Mouse (Mus musculus) forebrain, postnatal 0 days (tissue): ENCODE data around the gene Atp9a. TPM values are rescaled to one million over a fixed set of nuclear protein-coding genes. Genes with fewer than 3 reads are reported as not detected.
A peak's percentile ranks its signal among the peaks of the same experiment; 100 is the strongest.

Experiments
- ATAC-seq: fragments of 200-750 bp; cut with Nextera tagmentation; 2 replicates; pipeline ENCODE4 v1.8.0; 2017; ENCODE audit warnings: mild to moderate bottlenecking, moderate library complexity
- DNase-seq: peaks from one replicate; pipeline ENCODE4 v3.0.0-alpha.2; 2015
- H3K27ac ChIP-seq: fragments of 300-500 bp; sonication (generic); 2 replicates; pipeline ENCODE4 v1.5.1; 2014; ENCODE audit warnings: low read depth, mild to moderate bottlenecking, antibody characterized with exemption, low read length, moderate library complexity, mixed read lengths
- H3K27me3 ChIP-seq: fragments of 300-500 bp; sonication (generic); 2 replicates; pipeline ENCODE4 v1.6.1; 2014; ENCODE audit warnings: mild to moderate bottlenecking, low read length, mixed read lengths; ENCODE audit not compliant: insufficient read depth
- H3K36me3 ChIP-seq: fragments of 300-500 bp; sonication (generic); 2 replicates; pipeline ENCODE4 v1.6.1; 2014; ENCODE audit warnings: mild to moderate bottlenecking, moderate library complexity; ENCODE audit not compliant: insufficient read depth
- H3K4me1 ChIP-seq: fragments of 300-500 bp; sonication (generic); 2 replicates; pipeline ENCODE4 v1.6.1; 2014; ENCODE audit warnings: antibody characterized with exemption; ENCODE audit not compliant: insufficient read depth
- H3K4me2 ChIP-seq: fragments of 300-500 bp; sonication (generic); 2 replicates; pipeline ENCODE4 v1.6.1; 2014; ENCODE audit warnings: low read depth, mild to moderate bottlenecking, moderate library complexity
- H3K4me3 ChIP-seq: fragments of 300-500 bp; sonication (generic); 2 replicates; pipeline ENCODE4 v1.5.1; 2014; ENCODE audit warnings: low read depth, low read length, mixed read lengths
- H3K9ac ChIP-seq: fragments of 300-500 bp; sonication (generic); 2 replicates; pipeline ENCODE4 v1.6.1; 2014; ENCODE audit warnings: mild to moderate bottlenecking
- H3K9me3 ChIP-seq: fragments of 300-500 bp; sonication (generic); 2 replicates; pipeline ENCODE4 v1.6.1; 2016; ENCODE audit warnings: low read length
- CTCF ChIP-seq: sonication (generic); IDR thresholded peaks from 2 replicates; pipeline ENCODE4 v1.5.1; 2016; ENCODE audit warnings: antibody characterized with exemption, control low read depth, low read depth
- WGBS: fragments of 180-500 bp; shearing (Covaris S2); extraction: QIAGEN DNeasy Blood & Tissue Kit; methylation state at CpG from one replicate; pipeline ENCODE4 v1.1.7; 2014; 5-methylcytosine and 5-hydroxymethylcytosine counted together
- polyA plus RNA-seq: library from polyadenylated mRNA; unstranded; fragments of >200 nt; fragmentation: Nextera tagmentation; extraction: Ambion mirVana; gene quantifications from 2 replicates; pipeline ENCODE4 v1.2.1, GENCODE M21; 2015
- total RNA-seq: library from RNA; depleted of rRNA; stranded (reverse); fragments of >200 nt; gene quantifications from 2 replicates; pipeline ENCODE4 v1.2.3, GENCODE M21; 2014

Atp9a gene
- total and polyA plus RNA-seq, 2 experiments from 2014 or later: 143 to 497 TPM

DNA sequence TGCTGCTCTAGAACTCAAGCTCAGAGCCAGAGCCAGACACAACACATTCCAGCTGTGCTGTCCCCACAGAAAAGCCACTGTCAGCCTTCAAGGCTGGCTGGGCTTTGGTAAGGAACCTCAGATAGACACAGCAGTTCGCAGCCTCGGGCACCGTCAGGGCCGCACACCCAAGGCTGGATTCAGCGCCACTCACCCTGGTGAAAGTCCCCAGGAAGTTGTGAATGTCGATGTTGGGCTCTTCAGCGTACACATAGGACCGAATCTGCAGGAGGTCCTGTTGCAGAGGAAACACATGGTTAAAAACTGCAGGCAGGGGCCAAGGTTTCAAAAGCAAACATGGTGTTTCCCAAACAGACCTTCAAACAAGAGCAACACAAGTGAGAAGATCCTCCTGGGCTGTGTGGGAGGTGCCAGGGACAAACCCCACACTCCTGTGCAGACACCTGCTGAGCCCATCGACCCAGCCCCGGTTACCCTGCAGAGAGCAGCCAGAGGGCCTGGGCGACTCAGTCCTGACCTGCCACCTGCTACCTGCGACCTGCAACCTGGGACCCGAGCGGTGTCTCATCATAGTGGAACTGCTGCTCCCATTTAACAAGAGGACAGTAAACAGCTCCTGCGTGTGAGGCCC is 58.6 kb downstream of the Atp9a start:
- DNase-seq (no peak), ATAC-seq (no peak)
- Histone ChIP-seq H3K27ac (peak overlapping the region; percentile 50; the same call in 1 of the 2 replicates), H3K4me3 (no peak overlapping the region), H3K9me3 (no peaks in the 10 kb centered on the region), H3K4me1 (peaks cover 5% of the 10 kb centered on the region; the same call in 1 of the 2 replicates), H3K27me3 (no peaks in the 10 kb centered on the region), H3K4me2 (no peak overlapping the region), H3K9ac (no peak overlapping the region), H3K36me3 (peaks cover 37% of the 10 kb centered on the region)
- TF ChIP-seq CTCF: no peak
- 62% methylated on average over 15 of the region's 15 CpGs for WGBS

DNA sequence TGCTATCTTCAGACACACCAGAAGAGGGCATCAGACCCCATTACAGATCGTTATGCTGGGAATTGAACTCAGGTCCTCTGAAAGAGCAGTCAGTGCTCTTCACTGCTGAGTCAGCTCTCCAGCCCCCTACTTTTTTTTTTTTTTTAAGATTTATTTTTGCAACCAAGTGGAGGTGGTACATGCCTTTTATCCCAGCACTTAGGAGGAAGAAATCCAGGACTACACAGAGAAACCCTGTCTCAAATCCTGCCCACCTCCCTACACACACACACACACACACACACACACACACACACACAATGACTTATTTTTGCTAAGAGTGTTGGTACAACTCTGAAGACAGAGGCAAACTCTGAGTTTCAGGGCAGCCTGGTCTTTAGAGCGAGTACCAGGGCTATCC is 59.5 kb downstream of the Atp9a start:
- H3K4me2 ChIP-seq: no peak overlapping the region
- no peak overlapping the region for H3K4me3 ChIP-seq
- TF ChIP-seq CTCF: 0 out of 2 replicates have a peak, but pooled peaks have one; percentile 9
- no peak overlapping the region for H3K9ac ChIP-seq
- H3K4me1 ChIP-seq: peaks cover 7% of the 10 kb centered on the region; the same call in 1 of the 2 replicates
- WGBS: 79% methylated on average over 2 of the region's 2 CpGs
- ATAC-seq: no peak
- DNase-seq: no peak
- H3K27ac ChIP-seq: no peak overlapping the region
- H3K36me3 ChIP-seq: peaks cover 36% of the 10 kb centered on the region
- no peaks in the 10 kb centered on the region for H3K9me3 ChIP-seq
- H3K27me3 ChIP-seq: no peaks in the 10 kb centered on the region

DNA sequence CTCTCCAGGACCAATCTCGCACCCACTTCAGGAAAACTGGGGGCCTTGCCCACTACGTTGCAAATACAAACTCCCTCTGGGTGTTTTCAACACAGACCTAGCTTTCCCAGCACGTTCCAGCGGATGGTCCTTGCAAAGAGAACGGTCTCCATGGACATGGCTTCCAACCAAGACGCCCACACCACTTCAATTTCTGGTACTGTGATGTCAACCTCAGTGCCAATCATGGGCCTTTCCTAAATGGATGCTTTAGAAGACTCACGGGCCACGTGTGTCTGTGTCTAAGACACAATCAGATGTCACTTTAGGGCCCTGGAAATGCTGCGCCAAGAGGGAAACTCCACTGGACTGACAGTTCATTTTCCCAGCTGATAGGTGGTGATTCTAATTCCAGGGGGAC is 60.7 kb downstream of the Atp9a start:
- Histone ChIP-seq H3K36me3 (peaks cover 26% of the 10 kb centered on the region), H3K9me3 (no peaks in the 10 kb centered on the region), H3K9ac (no peak overlapping the region), H3K27me3 (no peaks in the 10 kb centered on the region), H3K4me1 (peaks cover 10% of the 10 kb centered on the region; the same call in 1 of the 2 replicates), H3K4me3 (no peak overlapping the region), H3K4me2 (no peak overlapping the region), H3K27ac (no peak overlapping the region)
- ATAC-seq: no peak
- TF ChIP-seq CTCF: no peak
- WGBS: 95% methylated on average over 9 of the region's 9 CpGs
- DNase-seq: no peak

DNA sequence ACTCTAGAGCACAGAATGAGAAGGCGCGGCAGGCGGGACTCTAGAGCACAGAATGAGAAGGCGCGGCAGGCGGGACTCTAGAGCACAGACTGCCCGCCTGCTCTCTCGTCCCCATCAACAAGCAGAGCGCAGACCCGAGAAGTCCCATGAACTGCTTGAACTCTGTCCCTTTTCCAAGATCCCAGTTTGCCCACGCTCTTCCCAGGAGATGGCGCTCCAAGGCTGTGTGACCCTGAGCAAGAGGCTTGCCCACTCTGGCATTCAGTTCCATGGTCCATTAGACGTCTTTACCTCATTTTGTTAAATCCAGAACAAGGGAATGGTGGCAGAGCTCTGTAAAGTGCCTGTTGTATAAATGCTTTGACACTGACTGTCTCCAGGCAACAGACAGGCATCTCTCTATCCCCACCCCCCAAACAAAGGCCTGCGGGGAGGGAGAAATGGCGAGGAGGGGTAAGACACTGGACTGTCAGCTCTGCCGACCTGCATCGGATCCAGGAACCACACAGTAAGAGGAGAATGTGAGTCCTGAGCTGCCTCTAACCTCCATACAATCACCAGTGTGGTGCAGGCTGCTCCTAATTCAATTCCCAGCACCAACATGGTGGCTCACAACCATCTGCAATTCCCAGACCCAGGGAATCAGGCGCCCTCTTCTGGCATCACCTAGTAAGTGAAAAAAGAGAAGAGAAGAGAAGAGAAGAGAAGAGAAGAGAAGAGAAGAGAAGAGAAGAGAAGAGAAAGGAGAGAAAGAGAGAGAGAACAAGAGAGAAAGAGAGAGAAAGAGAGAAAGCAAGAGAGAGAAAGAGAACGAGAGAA is 62.6 kb downstream of the Atp9a start:
- TF ChIP-seq CTCF: peak; percentile 45
- 36% methylated on average over 19 of the region's 19 CpGs for WGBS
- no peaks in the 10 kb centered on the region for H3K9me3 ChIP-seq
- peak; percentile 50 for ATAC-seq
- no peaks in the 10 kb centered on the region for H3K27me3 ChIP-seq
- H3K4me2 ChIP-seq: no peak overlapping the region
- H3K36me3 ChIP-seq: peaks cover 36% of the 10 kb centered on the region
- DNase-seq: peak; percentile 54
- peaks cover 10% of the 10 kb centered on the region; the same call in 1 of the 2 replicates for H3K4me1 ChIP-seq
- H3K9ac ChIP-seq: no peak overlapping the region
- H3K27ac ChIP-seq: peak overlapping the region; percentile 86
- H3K4me3 ChIP-seq: no peak overlapping the region

DNA sequence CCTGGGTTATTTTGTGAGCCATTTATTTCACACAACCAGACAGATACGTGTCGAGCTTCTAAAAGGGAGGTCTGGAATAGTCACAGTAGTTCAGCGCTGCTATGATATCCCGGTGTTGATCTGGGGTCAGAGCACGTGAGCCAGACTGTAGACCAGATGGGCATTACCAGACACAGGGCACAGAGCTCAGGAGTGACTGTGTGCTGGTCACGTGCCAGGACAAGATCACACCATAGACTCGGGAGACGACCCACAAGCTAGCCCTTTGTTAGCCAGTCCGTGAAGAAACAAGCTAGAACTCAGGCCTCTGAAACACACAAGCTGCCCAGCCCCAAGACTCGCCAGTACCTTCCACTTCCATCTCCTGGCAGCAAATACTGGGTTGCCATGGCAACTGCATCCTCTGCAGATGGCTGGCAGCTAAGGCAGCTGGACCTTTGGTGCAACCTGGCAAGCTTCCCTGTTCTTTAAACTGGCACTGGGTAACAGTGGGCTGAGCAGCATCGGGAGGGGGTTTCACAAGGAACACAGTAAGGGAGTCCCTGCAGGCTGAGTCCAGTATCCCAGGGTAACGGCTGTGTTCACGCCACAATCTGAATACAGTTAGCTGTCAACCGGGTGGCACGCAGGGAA is 63.4 kb downstream of the Atp9a start:
- peaks cover 43% of the 10 kb centered on the region for H3K36me3 ChIP-seq
- WGBS: 25% methylated on average over 15 of the region's 15 CpGs
- H3K9ac ChIP-seq: no peak overlapping the region
- no peaks in the 10 kb centered on the region for H3K9me3 ChIP-seq
- H3K27ac ChIP-seq: peak overlapping the region; percentile 86
- peaks cover 10% of the 10 kb centered on the region; the same call in 1 of the 2 replicates for H3K4me1 ChIP-seq
- peak; percentile 95 for DNase-seq
- no peaks in the 10 kb centered on the region for H3K27me3 ChIP-seq
- H3K4me2 ChIP-seq: no peak overlapping the region
- peak; percentile 94 for ATAC-seq
- no peak overlapping the region for H3K4me3 ChIP-seq
- TF ChIP-seq CTCF: no peak

DNA sequence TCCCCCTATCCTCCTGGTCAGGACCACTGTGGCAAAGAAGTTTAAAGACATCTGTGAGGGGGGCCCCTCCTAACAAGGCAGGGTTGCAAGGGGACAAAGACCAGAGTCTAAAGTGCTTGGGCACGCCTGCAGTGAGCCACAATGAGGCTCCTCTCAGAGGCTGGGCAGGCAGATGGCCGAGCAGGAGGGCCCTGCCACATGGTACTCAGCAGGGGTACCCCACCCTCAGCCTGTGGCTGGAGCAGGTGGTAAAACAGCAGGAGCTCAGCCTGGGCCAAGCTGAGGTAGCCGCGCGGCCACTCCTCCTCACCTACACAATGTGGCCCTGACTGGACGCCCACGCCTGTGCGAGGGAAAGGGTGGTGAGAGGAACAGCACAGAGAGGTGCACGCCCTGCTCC is 64.6 kb downstream of the Atp9a start:
- H3K27me3 ChIP-seq: no peaks in the 10 kb centered on the region
- H3K4me1 ChIP-seq: peaks cover 10% of the 10 kb centered on the region; the same call in 1 of the 2 replicates
- 22% methylated on average over 9 of the region's 9 CpGs for WGBS
- peak overlapping the region; percentile 86 for H3K27ac ChIP-seq
- ATAC-seq: peak; percentile 30
- H3K9me3 ChIP-seq: no peaks in the 10 kb centered on the region
- no peak overlapping the region for H3K4me2 ChIP-seq
- DNase-seq: peak; percentile 56
- H3K36me3 ChIP-seq: peaks cover 49% of the 10 kb centered on the region
- H3K9ac ChIP-seq: no peak overlapping the region
- H3K4me3 ChIP-seq: no peak overlapping the region
- TF ChIP-seq CTCF: no peak
